Mouse (Mus musculus) testis, adult 2 months (tissue): ENCODE data around the gene Clnk.

Experiments
- CTCF ChIP-seq: fragments of 200-500 bp; IDR thresholded peaks from 2 replicates; pipeline ENCODE4 v1.5.1; 2012; ENCODE audit warnings: low read depth, mild to moderate bottlenecking, inconsistent platforms, low read length, moderate library complexity; ENCODE audit not compliant: control insufficient read depth, insufficient read depth, insufficient replicate concordance
- POLR2A ChIP-seq: fragments of 200-500 bp; IDR thresholded peaks from 2 replicates; pipeline ENCODE4 v1.6.1; 2012; ENCODE audit warnings: low read depth, mild to moderate bottlenecking, inconsistent platforms, low read length, moderate library complexity; ENCODE audit not compliant: control insufficient read depth

DNA sequence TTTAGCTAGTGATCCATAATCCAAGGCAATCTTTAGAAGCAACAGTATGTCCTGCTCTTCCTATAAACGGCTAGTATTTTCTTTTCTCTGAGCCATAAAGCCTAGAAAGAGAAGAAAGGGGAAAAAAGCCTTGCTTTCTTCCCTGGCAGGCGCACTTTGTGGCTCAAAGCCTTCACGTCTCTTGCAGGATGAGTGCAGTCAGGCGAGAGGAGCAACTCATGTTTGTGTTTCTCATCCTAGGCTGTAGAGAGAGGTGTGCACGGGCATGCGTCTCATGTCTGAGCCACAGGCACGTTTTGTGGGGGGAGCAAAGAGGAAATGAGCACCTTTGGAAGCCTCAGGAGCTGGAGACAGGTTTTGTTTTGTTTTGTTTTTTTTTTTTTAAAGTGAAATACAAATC, 64.2 kb downstream of the Clnk start:
- TF ChIP-seq POLR2A, result no peak
- TF ChIP-seq CTCF, result no peak
